7 mouse cellular contexts compared by ENCODE assay signal in the genomic region with DNA sequence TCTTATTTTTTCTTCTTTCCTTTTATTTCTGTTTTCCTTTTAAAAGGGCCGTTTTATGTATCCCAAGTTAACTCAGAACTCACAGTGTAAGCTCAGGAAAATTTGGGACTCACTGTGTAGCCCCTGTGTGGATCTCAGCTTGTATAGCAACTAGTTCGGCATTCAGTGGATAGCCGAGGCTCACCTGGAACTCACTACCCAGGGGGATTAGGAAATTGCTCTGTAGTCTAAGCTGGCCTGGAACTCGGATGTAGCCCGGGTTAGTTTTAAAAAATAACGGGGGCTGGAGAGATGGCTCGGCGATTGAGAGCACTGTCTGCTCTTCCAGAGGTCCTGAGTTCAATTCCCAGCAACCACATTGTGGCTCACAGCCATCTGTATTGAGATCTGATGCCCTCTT. TPM values are rescaled to one million over a fixed set of nuclear protein-coding genes. Genes with fewer than 3 reads are reported as not detected.
DNase-seq lines count a peak whose midpoint lies in the region; ATAC-seq and TF ChIP-seq lines count a peak whose summit lies in the region.

No protein-coding gene starts in this region.

- 9% methylated on average over 8 of the region's 8 CpGs for WGBS in lung, embryonic 14.5 days
- WGBS in embryonic facial prominence, embryonic 12.5 days, result 9% methylated on average over 8 of the region's 8 CpGs
- 7% methylated on average over 8 of the region's 8 CpGs for WGBS in intestine, embryonic 15.5 days
- 8% methylated on average over 8 of the region's 8 CpGs for WGBS in neural tube, embryonic 14.5 days

- peak overlapping the region; percentile 76 for H3K4me3 ChIP-seq in lung, embryonic 14.5 days (ENCODE audit: low read depth, low read length)
- peak overlapping the region; percentile 69 for H3K4me3 ChIP-seq in embryonic facial prominence, embryonic 12.5 days
- H3K4me3 ChIP-seq in intestine, embryonic 15.5 days (replicated peaks), result peak overlapping the region; percentile 69
- H3K4me3 ChIP-seq in neural tube, embryonic 14.5 days (ENCODE audit: low read depth, low read length), result peak overlapping the region; percentile 63

- peak overlapping the region; percentile 73 for H3K9ac ChIP-seq in lung, embryonic 14.5 days
- H3K9ac ChIP-seq in embryonic facial prominence, embryonic 12.5 days, result peak overlapping the region; percentile 78
- peak overlapping the region; percentile 74 for H3K9ac ChIP-seq in intestine, embryonic 15.5 days
- peak overlapping the region; percentile 78 for H3K9ac ChIP-seq in neural tube, embryonic 14.5 days (replicated peaks; ENCODE audit: low read depth, low read length)

- H3K36me3 ChIP-seq in lung, embryonic 14.5 days (ENCODE audit: insufficient read depth), result peaks cover 21% of the 10 kb centered on the region
- peaks cover 18% of the 10 kb centered on the region for H3K36me3 ChIP-seq in embryonic facial prominence, embryonic 12.5 days
- H3K36me3 ChIP-seq in intestine, embryonic 15.5 days, result no peaks in the 10 kb centered on the region; the same call in 1 of the 2 replicates
- H3K36me3 ChIP-seq in neural tube, embryonic 14.5 days (ENCODE audit: control insufficient read depth, insufficient read depth, low read length), result no peaks in the 10 kb centered on the region

- H3K27ac ChIP-seq in lung, embryonic 14.5 days (ENCODE audit: low read depth), result peak overlapping the region; percentile 67
- H3K27ac ChIP-seq in embryonic facial prominence, embryonic 12.5 days, result peak overlapping the region; percentile 82; the same call in 1 of the 2 replicates
- H3K27ac ChIP-seq in intestine, embryonic 15.5 days, result peak overlapping the region; percentile 79
- peak overlapping the region; percentile 48 for H3K27ac ChIP-seq in neural tube, embryonic 14.5 days (ENCODE audit: low read depth, low read length)

- H3K4me1 ChIP-seq in lung, embryonic 14.5 days (ENCODE audit: insufficient read depth), result no peaks in the 10 kb centered on the region
- peaks cover 10% of the 10 kb centered on the region; the same call in 1 of the 2 replicates for H3K4me1 ChIP-seq in embryonic facial prominence, embryonic 12.5 days
- H3K4me1 ChIP-seq in intestine, embryonic 15.5 days (replicated peaks), result peaks cover 4% of the 10 kb centered on the region; the same call in 1 of the 2 replicates
- peaks cover 9% of the 10 kb centered on the region; the same call in 1 of the 2 replicates for H3K4me1 ChIP-seq in neural tube, embryonic 14.5 days (ENCODE audit: control insufficient read depth, insufficient read depth, low read length)

- H3K4me2 ChIP-seq in lung, embryonic 14.5 days, result peak overlapping the region; percentile 83
- H3K4me2 ChIP-seq in embryonic facial prominence, embryonic 12.5 days (replicated peaks), result peak overlapping the region; percentile 71
- peak overlapping the region; percentile 84 for H3K4me2 ChIP-seq in intestine, embryonic 15.5 days (replicated peaks)
- peak overlapping the region; percentile 48 for H3K4me2 ChIP-seq in neural tube, embryonic 14.5 days (ENCODE audit: low read depth, low read length)

- no peak for TF ChIP-seq CTCF in lung, embryonic 14.5 days (IDR thresholded peaks at IDR 0.05; ENCODE audit: low read depth)

- no peaks in the 10 kb centered on the region for H3K9me3 ChIP-seq in lung, embryonic 14.5 days (ENCODE audit: low read depth, low read length)
- H3K9me3 ChIP-seq in embryonic facial prominence, embryonic 12.5 days, result no peaks in the 10 kb centered on the region
- no peaks in the 10 kb centered on the region for H3K9me3 ChIP-seq in intestine, embryonic 15.5 days
- H3K9me3 ChIP-seq in neural tube, embryonic 14.5 days (ENCODE audit: control insufficient read depth, low read length), result no peaks in the 10 kb centered on the region

- DNase-seq in lung, embryonic 14.5 days, result peak; percentile 31
- no peak for DNase-seq in lung, postnatal 14 days
- DNase-seq in thymus, adult 18-20 months, result no peak
- no peak for DNase-seq in left cerebral cortex, postnatal 10 days (ENCODE audit: extremely low spot score in 1 of 2, low spot score in 2 of 2)

- ATAC-seq in lung, embryonic 14.5 days (ENCODE audit: insufficient read depth), result no peak
- ATAC-seq in embryonic facial prominence, embryonic 12.5 days (ENCODE audit: insufficient number of reproducible peaks, insufficient read depth, low FRiP score, low TSS enrichment), result no peak
- ATAC-seq in intestine, embryonic 15.5 days, result no peak
- no peak for ATAC-seq in neural tube, embryonic 14.5 days (ENCODE audit: low read depth)

- intact Hi-C loops in left cerebral cortex, postnatal 10 days (cut with DNase I), result no loop called here

- no peaks in the 10 kb centered on the region for H3K27me3 ChIP-seq in lung, embryonic 14.5 days (ENCODE audit: insufficient read depth, low read length)
- H3K27me3 ChIP-seq in embryonic facial prominence, embryonic 12.5 days, result no peaks in the 10 kb centered on the region
- no peaks in the 10 kb centered on the region for H3K27me3 ChIP-seq in intestine, embryonic 15.5 days (replicated peaks)
- no peaks in the 10 kb centered on the region for H3K27me3 ChIP-seq in neural tube, embryonic 14.5 days (ENCODE audit: control insufficient read depth, insufficient read depth, low read length)

RNA-seq across cellular contexts. Expression of gene Tyw1, which starts 1.9 kb away (rescaled TPM):
- 25.2 and 27.5 TPM in 2 replicates for polyA plus RNA-seq in lung, embryonic 14.5 days (2014; fragmentation: Nextera tagmentation; extraction: Ambion mirVana)
- 29.8 and 30.4 TPM in 2 replicates for polyA plus RNA-seq in embryonic facial prominence, embryonic 12.5 days (2016; fragmentation: Nextera tagmentation; extraction: Ambion mirVana)
- polyA plus RNA-seq in intestine, embryonic 15.5 days (2015; fragmentation: Nextera tagmentation; extraction: Ambion mirVana), result 23.5 and 24.0 TPM in 2 replicates
- polyA plus RNA-seq in neural tube, embryonic 14.5 days (2014; fragmentation: Nextera tagmentation; extraction: Ambion mirVana), result 23.5 and 28.0 TPM in 2 replicates
- 10 to 100 TPM; 16.8 to 20.9 TPM for total RNA-seq in left cerebral cortex, postnatal 10 days (2021)

RNA-seq across cellular contexts. Expression of gene Sbds, which starts 2.0 kb away (rescaled TPM):
- 50.7 and 51.4 TPM in 2 replicates for polyA plus RNA-seq in lung, embryonic 14.5 days (2014; fragmentation: Nextera tagmentation; extraction: Ambion mirVana)
- polyA plus RNA-seq in embryonic facial prominence, embryonic 12.5 days (2016; fragmentation: Nextera tagmentation; extraction: Ambion mirVana), result 67.2 and 67.7 TPM in 2 replicates
- 75.0 and 75.9 TPM in 2 replicates for polyA plus RNA-seq in intestine, embryonic 15.5 days (2015; fragmentation: Nextera tagmentation; extraction: Ambion mirVana)
- polyA plus RNA-seq in neural tube, embryonic 14.5 days (2014; fragmentation: Nextera tagmentation; extraction: Ambion mirVana), result 48.5 and 50.5 TPM in 2 replicates
- 10 to 100 TPM; 45.8 to 48.7 TPM for total RNA-seq in left cerebral cortex, postnatal 10 days (2021)

RNA-seq across cellular contexts. Expression of gene Tmem248, which starts 40.4 kb away (rescaled TPM):
- 42.4 and 46.6 TPM in 2 replicates for polyA plus RNA-seq in lung, embryonic 14.5 days (2014; fragmentation: Nextera tagmentation; extraction: Ambion mirVana)
- 37.6 and 38.2 TPM in 2 replicates for polyA plus RNA-seq in embryonic facial prominence, embryonic 12.5 days (2016; fragmentation: Nextera tagmentation; extraction: Ambion mirVana)
- 38.9 and 40.2 TPM in 2 replicates for polyA plus RNA-seq in intestine, embryonic 15.5 days (2015; fragmentation: Nextera tagmentation; extraction: Ambion mirVana)
- 31.0 and 32.8 TPM in 2 replicates for polyA plus RNA-seq in neural tube, embryonic 14.5 days (2014; fragmentation: Nextera tagmentation; extraction: Ambion mirVana)
- total RNA-seq in left cerebral cortex, postnatal 10 days (2021), result 10 to 100 TPM; 44.8 to 45.6 TPM
